Mouse (Mus musculus) MEL (cell line): ENCODE data around the gene Fbp2.

Experiments
- CHD2 ChIP-seq: IDR thresholded peaks from 2 replicates; pipeline ENCODE4 v1.6.1; 2011; ENCODE audit warnings: low read length, improper control_type of control experiment
- CTCF ChIP-seq, 3 experiments: IDR thresholded peaks in 2 of 3; conservative IDR thresholded peaks in 1 of 3; 2 replicates each; pipeline ENCODE4 v1.5.1; 2011 to 2012; ENCODE audit warnings: low read length in 3 of 3, low read depth in 2 of 3, mild to moderate bottlenecking in 2 of 3, improper control_type of control experiment in 1 of 3, inconsistent platforms in 1 of 3, mixed read lengths in 1 of 3, moderate library complexity in 1 of 3; ENCODE audit not compliant: control insufficient read depth in 1 of 3, insufficient read depth in 1 of 3, poor library complexity in 1 of 3, severe bottlenecking in 1 of 3
- EP300 ChIP-seq, 2 experiments: IDR thresholded peaks; 2 replicates each; pipeline ENCODE4 v1.6.1; 2011; ENCODE audit warnings: improper control_type of control experiment in 2 of 2, low read length in 2 of 2, low read depth in 1 of 2, mild to moderate bottlenecking in 1 of 2
- ETS1 ChIP-seq: IDR thresholded peaks from 2 replicates; pipeline ENCODE4 v1.6.1; 2012; ENCODE audit warnings: low read depth, mild to moderate bottlenecking, inconsistent platforms, low read length, improper control_type of control experiment, moderate library complexity
- MAFK ChIP-seq: IDR thresholded peaks from 2 replicates; pipeline ENCODE4 v1.6.1; 2011; ENCODE audit warnings: low read depth, mild to moderate bottlenecking, low read length, improper control_type of control experiment, borderline replicate concordance
- MYC ChIP-seq: IDR thresholded peaks from 2 replicates; pipeline ENCODE4 v1.6.1; 2011; ENCODE audit warnings: low read depth, mild to moderate bottlenecking, low read length, improper control_type of control experiment, moderate library complexity
- POLR2A ChIP-seq, 2 experiments: IDR thresholded peaks; 2 replicates each; pipeline ENCODE4 v1.6.1; 2011 to 2012; ENCODE audit warnings: low read length in 2 of 2, mild to moderate bottlenecking in 2 of 2, control low read depth in 1 of 2, improper control_type of control experiment in 1 of 2, low read depth in 1 of 2, moderate library complexity in 1 of 2; ENCODE audit not compliant: control insufficient read depth in 1 of 2, insufficient read depth in 1 of 2, poor library complexity in 1 of 2
- RCOR1 ChIP-seq: IDR thresholded peaks from 2 replicates; pipeline ENCODE4 v1.6.1; 2012; ENCODE audit warnings: low read depth, mild to moderate bottlenecking, inconsistent platforms, low read length, improper control_type of control experiment
- SMC3 ChIP-seq: IDR thresholded peaks from 2 replicates; pipeline ENCODE4 v1.6.1; 2011; ENCODE audit warnings: low read depth, low read length, improper control_type of control experiment
- USF2 ChIP-seq, 2 experiments: IDR thresholded peaks; 2 replicates each; pipeline ENCODE4 v1.6.1; 2011 to 2012; ENCODE audit warnings: improper control_type of control experiment in 2 of 2, low read length in 2 of 2, borderline replicate concordance in 1 of 2, inconsistent platforms in 1 of 2, low read depth in 1 of 2, mild to moderate bottlenecking in 1 of 2; ENCODE audit not compliant: insufficient read depth in 1 of 2
- ZNF384 ChIP-seq: IDR thresholded peaks from 2 replicates; pipeline ENCODE4 v1.6.1; 2012; ENCODE audit warnings: low read depth, mild to moderate bottlenecking, inconsistent platforms, low read length, improper control_type of control experiment

- TF ChIP-seq ZNF384 (no peak), POLR2A (IDR thresholded peaks at IDR 0.05; ENCODE audit: control insufficient read depth in 1 of 2, insufficient read depth in 1 of 2, low read depth in 1 of 2, low read length in 2 of 2, poor library complexity in 1 of 2) (no peak), EP300 (IDR thresholded peaks at IDR 0.05; ENCODE audit: low read depth in 1 of 2, low read length in 2 of 2) (no peak), RCOR1 (no peak), USF2 (IDR thresholded peaks at IDR 0.05; ENCODE audit: borderline replicate concordance in 1 of 2, insufficient read depth in 1 of 2, low read depth in 1 of 2, low read length in 2 of 2) (no peak), CHD2 (no peak), CTCF (IDR thresholded peaks at IDR 0.05 in 2 of 3, conservative IDR thresholded peaks at IDR 0.05 in 1 of 3; ENCODE audit: control insufficient read depth in 1 of 3, insufficient read depth in 1 of 3, low read depth in 2 of 3, low read length in 3 of 3, poor library complexity in 1 of 3, severe bottlenecking in 1 of 3) (no peak), MAFK (no peak), SMC3 (no peak), MYC (no peak), ETS1 (no peak)
These were observed 19.0 kb upstream of the Fbp2 start for GRCm38 (mm10) chr13:62877247-62877646.
